Mouse (Mus musculus): Measurements from ENCODE around the gene P2rx7.

GRCm38 (mm10) chr5:122635228-122635627 lies 8.5 kb upstream of the P2rx7 start:
- no peak for TF ChIP-seq CTCF (IDR thresholded peaks at IDR 0.05; ENCODE audit: low read depth, low read length)
- TF ChIP-seq POLR2A (IDR thresholded peaks at IDR 0.05; ENCODE audit: borderline replicate concordance, low read depth, low read length): no peak

All from bone marrow macrophage, adult 2 months (primary cell).